Mouse (Mus musculus) frontal cortex, adult (tissue): ENCODE results near the gene Prr15l.

Experiments
- ATAC-seq: cut with Nextera tagmentation; 2 replicates; pipeline ENCODE4 v1.9.2; 2017; ENCODE audit warnings: mild to moderate bottlenecking, moderate library complexity, mixed read lengths; ENCODE audit not compliant: low TSS enrichment

Prr15l gene

GRCm38 (mm10) chr11:96946498-96946897 is 18.6 kb downstream of the Prr15l start:
- ATAC-seq: no peak

DNA sequence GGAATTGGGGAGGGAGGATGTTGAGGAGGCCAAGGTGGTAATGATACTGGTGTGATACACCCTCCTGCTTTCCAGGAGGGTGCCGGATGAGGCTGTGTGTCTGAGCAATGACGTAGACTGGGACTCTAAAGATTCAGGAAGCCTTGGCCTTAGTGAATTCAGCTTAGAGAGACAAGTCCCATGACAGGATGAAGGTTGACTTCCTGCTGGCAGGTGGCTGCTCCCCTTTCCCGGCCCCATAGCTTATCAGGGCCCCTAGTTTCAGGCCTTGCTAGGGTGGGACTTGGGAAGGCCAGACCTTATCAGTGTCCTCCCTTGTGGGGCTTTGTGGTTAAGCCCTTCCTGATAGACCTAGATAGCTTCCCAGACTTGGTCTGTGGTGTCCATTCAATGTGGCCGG is 19.9 kb downstream of the Prr15l start:
- ATAC-seq: no peak

DNA sequence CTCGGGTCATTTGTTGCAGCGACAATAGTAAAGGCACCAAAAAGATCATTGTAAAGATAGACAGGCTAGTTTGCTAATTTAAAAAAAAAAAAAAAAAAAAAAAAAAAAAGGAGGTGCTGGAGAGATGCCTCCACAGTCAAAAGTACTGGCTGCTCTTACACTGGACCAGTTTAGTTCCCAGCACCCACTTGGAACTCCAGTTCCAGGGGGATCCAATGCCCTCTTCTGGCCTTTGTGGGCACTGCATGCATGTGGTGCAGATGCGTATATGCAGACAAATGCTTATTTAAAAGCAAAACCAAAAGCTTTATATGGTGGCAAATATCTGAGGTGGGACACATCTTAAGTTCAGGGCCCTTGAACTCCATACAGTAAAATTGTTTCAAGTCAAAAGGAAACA is 22.9 kb downstream of the Prr15l start:
- no peak for ATAC-seq

GRCm38 (mm10) chr11:96952426-96952825 is 24.5 kb downstream of the Prr15l start:
- ATAC-seq: peak; percentile 94

DNA sequence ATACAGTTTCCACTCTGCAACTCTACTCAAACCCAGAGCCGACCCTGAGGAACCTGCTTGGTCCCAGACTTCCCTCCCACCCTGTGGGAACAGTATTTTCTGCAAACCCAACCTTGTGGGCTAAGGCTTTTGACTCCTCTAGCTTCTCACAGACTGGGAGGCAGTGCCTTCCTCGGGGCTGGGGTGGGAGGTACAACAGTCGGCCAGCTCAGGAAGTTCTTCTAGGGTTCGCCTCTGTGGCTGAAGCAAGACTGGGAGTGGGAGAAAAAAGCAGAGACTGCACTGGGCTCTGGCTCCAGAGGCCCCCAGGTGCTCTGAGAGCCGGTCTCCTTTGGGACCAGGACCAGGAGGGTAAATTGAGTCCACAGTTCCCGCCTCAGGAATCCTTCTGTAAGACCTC is 25.0 kb downstream of the Prr15l start:
- 0 out of 2 replicates have a peak, but pooled peaks have one; percentile 15 for ATAC-seq

GRCm38 (mm10) chr11:96955094-96955493 is 27.2 kb downstream of the Prr15l start:
- ATAC-seq: no peak

GRCm38 (mm10) chr11:96956009-96956724 is 28.3 kb downstream of the Prr15l start:
- no peak for ATAC-seq

GRCm38 (mm10) chr11:96957061-96957805 is 29.3 kb downstream of the Prr15l start:
- no peak for ATAC-seq

- peak; percentile 92 for ATAC-seq
These were observed 35.7 kb downstream of the Prr15l start for GRCm38 (mm10) chr11:96963580-96963979.

GRCm38 (mm10) chr11:96966172-96966571 is 38.3 kb downstream of the Prr15l start:
- ATAC-seq: no peak

DNA sequence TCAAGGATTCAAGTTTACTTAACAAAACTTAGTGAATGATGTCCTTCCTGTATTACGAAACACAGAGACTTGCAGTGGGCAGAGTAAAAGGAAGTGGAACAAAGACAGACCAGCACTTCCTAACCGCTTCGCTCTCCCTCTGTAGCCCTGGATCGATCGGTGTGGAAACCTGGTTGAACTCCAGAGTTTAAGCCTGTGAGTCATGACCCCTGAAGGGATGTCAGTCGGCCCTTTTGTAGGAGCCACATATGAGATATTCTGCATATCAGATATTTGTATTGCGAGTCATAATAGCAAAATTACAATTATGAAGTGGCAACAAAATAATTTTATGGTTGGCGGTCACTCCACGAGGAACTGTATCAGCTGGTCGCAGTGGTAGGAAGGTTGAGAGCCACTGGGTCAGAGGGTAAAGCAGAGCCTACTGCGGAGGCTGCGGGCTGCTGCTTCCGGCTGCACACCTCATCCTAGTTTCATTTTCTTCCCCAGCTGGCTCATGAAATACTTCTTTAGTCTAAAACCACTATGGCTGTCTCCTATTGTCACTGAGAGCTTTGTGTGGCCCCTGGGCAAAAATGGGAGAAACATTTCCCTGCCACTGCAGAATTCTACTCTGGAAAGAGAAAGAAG is 39.1 kb downstream of the Prr15l start:
- no peak for ATAC-seq

DNA sequence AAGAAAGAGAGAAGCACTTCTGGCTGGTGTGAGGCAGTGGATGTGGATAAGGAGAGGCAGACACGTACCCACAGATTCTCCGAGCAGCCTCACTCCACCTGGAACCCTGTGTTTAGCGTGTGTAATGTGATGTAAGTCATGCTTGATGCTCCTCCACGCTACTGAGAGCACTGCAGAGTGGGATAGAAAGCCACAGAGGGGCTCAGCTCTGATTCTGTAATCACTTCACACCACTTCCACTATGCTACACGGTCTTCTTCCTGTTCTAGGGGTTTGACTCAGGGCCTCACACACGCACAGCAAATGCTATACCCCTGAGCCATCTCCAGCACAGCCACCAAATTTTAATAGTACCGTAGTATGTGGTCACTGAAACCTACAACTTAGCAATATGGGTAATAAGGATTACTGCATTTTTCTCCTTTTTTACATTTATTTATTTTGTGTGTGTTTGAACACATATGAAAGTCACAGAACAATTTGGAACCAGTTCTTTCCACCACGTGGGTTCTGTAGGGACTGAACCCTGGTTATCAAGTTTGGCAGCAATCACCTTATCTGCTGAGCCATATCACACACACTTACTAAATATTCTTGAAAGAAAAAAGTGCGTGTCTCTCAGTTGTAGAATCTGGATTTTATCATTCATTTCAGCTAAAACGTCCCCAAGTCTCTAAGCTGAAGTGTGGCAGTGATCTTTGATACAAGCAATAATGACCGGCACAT is 39.8 kb downstream of the Prr15l start:
- no peak for ATAC-seq

- ATAC-seq: no peak
These were observed 40.6 kb downstream of the Prr15l start for GRCm38 (mm10) chr11:96968476-96968875.

DNA sequence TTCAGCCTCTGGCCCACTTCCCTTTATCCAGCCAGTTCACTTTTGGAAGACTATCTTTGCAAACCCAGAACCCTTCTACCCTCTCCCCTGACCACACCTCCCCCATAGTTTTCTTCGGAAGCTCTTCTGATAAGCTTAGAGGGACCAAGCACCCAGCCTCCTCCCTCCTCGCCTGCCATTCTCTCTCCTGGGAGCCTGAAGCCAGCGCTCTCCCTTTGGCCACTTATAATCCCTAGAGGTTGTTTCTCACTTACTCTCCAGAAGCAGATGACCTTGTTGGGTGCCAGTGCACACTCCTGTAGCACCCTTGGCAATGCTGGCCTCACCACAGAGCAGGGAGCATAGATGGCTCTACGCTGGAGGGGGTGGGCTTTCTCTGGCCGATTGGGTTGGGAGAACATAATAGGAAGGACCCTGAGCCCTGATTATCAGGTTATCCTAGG is 41.4 kb downstream of the Prr15l start:
- peak; percentile 4; the same call in 1 of the 2 replicates for ATAC-seq

DNA sequence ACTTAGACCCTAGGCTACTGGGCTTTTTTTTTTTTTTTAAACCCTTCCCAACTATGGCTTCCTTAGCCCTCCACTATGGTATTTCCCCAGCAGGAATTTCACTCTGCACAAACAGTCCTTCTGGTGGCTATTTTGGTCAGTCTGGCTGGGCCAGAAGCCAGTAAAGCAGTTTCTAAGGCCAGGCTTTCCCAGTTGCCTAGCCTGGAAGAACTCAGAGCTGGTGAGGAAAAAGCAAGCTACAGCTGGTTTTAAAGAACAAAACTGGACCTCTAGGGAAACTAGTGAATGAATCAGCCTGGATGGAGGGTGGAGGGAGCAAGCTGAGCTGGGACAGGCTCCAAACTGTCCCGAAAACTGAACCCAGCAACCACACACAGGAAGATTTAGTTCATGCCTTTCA is 41.8 kb downstream of the Prr15l start:
- peak; percentile 67 for ATAC-seq

DNA sequence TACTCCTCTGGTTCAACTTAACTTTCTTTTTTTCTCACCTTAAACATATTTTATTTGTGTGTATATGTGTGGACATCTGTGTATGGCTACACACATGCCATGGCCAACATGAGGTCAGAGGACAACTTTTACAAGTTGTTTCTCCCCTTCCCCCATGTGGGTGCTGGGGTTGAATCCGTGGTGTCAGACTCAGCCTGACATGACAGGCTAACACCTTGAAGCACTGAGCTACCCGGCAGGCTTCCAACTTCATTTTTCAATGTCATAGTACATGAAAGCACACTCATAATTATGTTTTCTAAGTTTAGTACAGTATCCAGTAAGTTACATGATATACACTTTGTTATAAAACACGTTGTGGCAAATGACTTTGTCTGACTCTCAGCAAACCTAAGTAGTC is 42.4 kb downstream of the Prr15l start:
- no peak for ATAC-seq

- ATAC-seq: no peak
These were observed 45.0 kb downstream of the Prr15l start for GRCm38 (mm10) chr11:96972906-96973305.

DNA sequence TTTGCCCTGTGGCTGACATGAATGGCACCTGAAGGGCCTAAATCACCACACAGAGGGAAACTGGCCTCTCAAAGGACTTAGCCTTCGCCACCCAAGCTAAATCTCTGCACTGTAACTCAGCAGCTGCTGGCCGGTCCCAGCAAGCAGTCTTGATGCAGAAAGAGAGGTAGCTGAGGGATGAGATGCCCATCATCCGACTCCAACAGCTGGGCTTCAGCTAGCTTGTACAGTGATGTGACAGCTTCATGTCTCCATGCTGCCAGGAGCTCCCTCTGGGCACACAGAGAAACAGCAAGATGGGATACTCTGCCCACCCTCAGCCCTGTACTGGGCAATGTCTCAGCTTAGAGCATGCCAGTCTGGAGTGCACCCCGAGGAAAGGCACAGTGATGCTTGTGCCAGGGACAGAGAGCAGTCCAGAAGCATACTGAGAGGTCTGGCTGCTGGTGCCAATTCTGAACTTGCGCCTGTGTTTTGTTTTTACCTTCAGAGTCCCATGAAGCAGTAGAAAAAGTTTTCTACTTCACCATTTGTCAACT is 45.6 kb downstream of the Prr15l start:
- ATAC-seq: no peak

DNA sequence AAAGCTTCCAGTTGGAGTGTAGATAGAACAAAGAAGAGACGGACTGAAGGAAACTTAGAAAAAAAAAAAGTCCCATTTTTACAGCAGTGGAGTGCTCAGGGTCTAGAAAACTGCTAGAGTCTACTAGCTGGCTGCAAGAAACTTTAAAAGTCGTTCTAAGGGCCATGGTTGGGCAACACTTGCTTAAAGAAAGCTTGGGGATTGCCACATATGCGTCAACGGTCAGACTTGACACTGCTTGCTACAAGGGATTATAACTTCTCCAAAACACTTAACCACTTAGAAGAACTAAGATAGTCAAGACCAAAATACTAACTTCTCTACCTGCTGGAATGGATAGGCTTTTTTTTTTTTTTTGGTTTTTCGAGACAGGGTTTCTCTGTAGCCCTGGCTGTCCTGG is 46.9 kb downstream of the Prr15l start:
- ATAC-seq: no peak

DNA sequence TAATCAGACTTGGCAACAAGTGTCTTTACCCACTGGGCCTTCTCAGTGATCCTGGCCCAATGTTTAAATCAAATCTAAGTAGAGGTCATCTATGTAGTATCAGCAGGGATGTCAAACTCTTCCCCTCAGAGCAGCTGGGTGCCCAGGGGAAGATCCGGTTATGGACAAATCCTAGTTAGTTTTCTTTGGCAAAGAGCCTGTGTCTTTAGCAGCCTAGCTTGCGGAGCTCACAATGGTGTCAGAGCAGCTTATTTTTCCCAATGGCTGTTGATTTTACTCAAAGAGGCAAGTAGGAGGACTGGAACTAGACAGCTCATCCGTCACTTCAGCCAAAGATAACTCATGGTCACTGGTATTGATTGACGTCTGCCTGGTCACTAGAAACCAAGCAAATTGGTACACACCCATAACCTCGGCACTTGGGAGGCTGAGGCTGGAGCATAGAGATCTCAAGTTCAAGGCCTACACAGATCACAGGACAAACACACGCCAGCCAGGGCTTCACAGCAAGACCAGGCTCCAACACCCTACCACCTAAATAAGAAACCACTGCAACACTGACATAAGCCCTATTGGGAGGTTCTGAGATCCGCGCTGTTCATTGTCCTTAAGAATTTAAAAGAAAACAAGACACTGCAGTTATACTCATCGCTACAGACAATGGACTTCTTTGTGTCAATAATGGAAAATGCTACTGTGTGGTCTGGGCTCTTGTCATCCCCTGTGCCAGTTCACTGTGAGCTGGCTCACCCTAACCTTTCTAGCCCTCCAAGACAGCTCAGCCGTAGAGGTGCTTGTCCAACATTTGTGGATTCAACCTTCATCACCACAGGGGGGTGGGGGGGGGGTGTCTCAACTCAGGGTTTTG is 47.8 kb downstream of the Prr15l start:
- no peak for ATAC-seq

DNA sequence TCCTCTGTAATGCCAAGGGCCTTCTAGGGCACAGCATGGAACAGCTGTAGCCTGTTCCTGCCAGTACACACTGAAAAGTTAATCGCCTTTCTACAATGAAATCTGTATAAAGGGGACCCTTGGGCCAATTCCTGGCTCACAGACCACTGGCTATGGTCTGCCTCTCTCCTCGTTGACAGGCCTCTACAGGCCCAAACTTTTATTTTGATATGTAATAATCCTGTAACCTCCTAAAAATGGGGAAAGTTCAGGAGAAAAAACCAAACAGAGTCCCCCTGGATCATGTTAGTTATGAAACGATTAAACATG is 48.4 kb downstream of the Prr15l start:
- ATAC-seq: no peak
